Mouse (Mus musculus) ES-Bruce4 (cell line): ENCODE data around the gene Lcn3.

Source experiments
- CTCF ChIP-seq: IDR thresholded peaks from one replicate; pipeline ENCODE4 v1.8.1; 2011; ENCODE audit warnings: low read depth, low read length
- EP300 ChIP-seq: IDR thresholded peaks from 2 replicates; pipeline ENCODE4 v1.6.1; 2011; ENCODE audit warnings: low read depth, low read length; ENCODE audit not compliant: insufficient read depth
- POLR2A ChIP-seq: IDR thresholded peaks from one replicate; pipeline ENCODE4 v1.8.1; 2011; ENCODE audit warnings: low read length; ENCODE audit not compliant: insufficient read depth

- TF ChIP-seq CTCF (no peak), EP300 (no peak), POLR2A (no peak)
Observed at GRCm38 (mm10) chr2:25789092-25789491, 23.7 kb downstream of the Lcn3 start.
